Mouse (Mus musculus): ENCODE measurements around the gene Ticam1.

DNA sequence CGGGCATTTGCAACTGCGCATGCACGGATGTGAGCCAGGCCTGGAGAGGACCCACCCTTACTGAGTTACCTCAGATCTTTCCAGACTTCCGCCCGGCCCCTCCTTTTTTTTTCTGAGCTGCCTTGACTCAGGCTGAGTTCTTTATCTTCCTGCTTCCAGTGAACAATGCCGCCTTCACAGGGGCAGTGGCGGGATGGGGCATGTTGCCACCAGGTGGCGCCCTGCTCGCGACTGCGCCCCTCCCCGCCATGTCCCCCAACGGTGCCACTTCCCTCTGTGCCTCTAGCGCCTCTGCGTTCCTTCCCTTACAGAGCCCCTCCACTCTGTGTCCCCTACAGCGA is 14.6 kb upstream of the Ticam1 start:
- peak; percentile 80 for TF ChIP-seq CTCF (IDR thresholded peaks at IDR 0.05; ENCODE audit: borderline replicate concordance, insufficient read depth, low read depth, low read length)
- TF ChIP-seq POLR2A (IDR thresholded peaks at IDR 0.05; ENCODE audit: borderline replicate concordance, insufficient read depth, low read length): no peak

All from cerebellum, adult 2 months (tissue).